Mouse (Mus musculus) bone marrow macrophage, adult 2 months (primary cell): ENCODE results near the gene Ctbp2.

Experiments
- CTCF ChIP-seq: IDR thresholded peaks from 2 replicates; pipeline ENCODE4 v1.5.1; 2012; ENCODE audit warnings: low read depth, mild to moderate bottlenecking, low read length, moderate library complexity
- POLR2A ChIP-seq: IDR thresholded peaks from 2 replicates; pipeline ENCODE4 v1.6.1; 2012; ENCODE audit warnings: mild to moderate bottlenecking, low read depth, low read length, borderline replicate concordance

DNA sequence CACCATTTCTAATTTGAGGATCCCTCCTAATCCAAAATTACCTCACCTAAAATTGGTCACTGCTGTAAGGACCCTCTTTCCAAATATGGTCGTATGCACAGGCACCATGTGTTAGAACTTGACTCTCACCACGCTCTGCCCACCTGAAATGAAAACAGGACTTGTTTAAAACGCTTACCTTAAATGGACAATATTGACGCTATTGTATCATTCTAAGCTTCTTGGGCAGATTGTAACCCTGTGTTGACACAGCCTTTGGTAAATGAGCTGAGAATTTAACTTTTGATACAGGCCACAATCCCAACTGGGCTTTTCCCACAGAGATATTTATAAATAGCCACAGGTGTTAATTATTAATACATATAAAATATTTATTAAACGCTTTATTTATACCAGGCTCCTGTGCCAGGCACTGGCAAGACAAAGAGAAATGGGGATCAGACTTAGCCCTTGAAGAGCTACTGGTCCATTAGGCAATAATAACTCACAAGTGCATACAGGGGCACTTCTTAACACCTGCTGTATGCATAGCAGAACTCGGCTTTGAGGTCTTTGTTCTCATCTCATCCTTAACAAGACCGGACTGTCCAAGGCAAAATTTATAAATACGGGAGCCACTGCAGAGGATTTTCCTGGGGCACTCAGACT is 15.7 kb upstream of the Ctbp2 start:
- TF ChIP-seq CTCF (no peak), POLR2A (no peak)
